Mouse (Mus musculus): Measurements from ENCODE around the gene Ndufs6. TPM values are rescaled to one million over a fixed set of nuclear protein-coding genes. Genes with fewer than 3 reads are reported as not detected.
A peak's percentile ranks its signal among the peaks of the same experiment; 100 is the strongest.

Ndufs6 gene
- total and polyA plus RNA-seq, 3 experiments = 266 to 276 TPM; not detected in 1

DNA sequence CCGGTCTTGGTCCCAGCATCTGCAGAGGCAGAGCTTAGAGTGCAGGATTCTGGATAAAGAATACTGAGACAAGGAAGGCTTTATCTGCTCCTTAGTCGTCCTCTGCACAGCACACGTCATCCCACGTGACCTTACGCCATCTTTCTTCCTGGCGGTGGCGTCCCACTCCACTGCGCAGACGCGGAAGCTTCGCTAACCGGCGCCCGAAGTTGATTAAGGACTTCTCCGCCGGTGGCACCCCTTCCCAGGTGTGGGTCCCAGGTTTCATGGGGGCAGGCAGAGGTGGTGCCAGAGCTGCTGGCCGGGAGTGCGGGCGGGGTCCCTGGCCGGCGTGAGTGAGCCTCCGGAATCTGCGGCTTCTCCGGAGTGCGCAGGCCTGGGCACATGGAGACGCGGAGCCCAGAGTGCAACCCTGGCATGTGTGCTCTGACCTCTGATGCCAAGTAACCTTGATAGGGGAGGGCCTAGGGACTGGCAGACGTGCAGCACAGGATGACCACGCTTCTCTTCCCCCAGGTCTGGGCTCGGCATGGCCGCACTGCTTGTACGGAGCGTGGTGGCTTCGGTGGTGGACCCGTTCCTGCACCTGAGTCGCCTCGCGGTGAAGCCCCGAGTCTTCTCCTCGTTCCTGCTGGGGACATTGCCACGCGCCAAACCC, 2.6 kb upstream of the Ndufs6 start (continued):
- TF ChIP-seq SMC3 (IDR thresholded peaks at IDR 0.05; ENCODE audit: low read depth, low read length) (no peak), MXI1 (IDR thresholded peaks at IDR 0.05; ENCODE audit: low read depth, low read length) (peak; percentile 90), USF2 (IDR thresholded peaks at IDR 0.05; ENCODE audit: borderline replicate concordance in 1 of 2, insufficient read depth in 1 of 2, low read depth in 1 of 2, low read length in 2 of 2) (peak; percentile 70 to 91; a peak in 3 of 4 replicates), POLR2A (IDR thresholded peaks at IDR 0.05; ENCODE audit: control insufficient read depth in 1 of 2, insufficient read depth in 1 of 2, low read depth in 1 of 2, low read length in 2 of 2, poor library complexity in 1 of 2) (peak; percentile 66 to 82; a peak in 3 of 4 replicates), MAZ (IDR thresholded peaks at IDR 0.05; ENCODE audit: low read depth, low read length) (0 out of 2 replicates have a peak, but pooled peaks have one; percentile 21), ZKSCAN1 (IDR thresholded peaks at IDR 0.05; ENCODE audit: low read depth, low read length) (no peak), RCOR1 (IDR thresholded peaks at IDR 0.05; ENCODE audit: low read depth, low read length) (no peak), GATA1 (IDR thresholded peaks at IDR 0.05; ENCODE audit: low read depth, low read length) (peak; percentile 78), CHD1 (IDR thresholded peaks at IDR 0.05; ENCODE audit: low read depth, low read length) (0 out of 2 replicates have a peak, but pooled peaks have one; percentile 48), NRF1 (IDR thresholded peaks at IDR 0.05; ENCODE audit: insufficient read depth, low read depth, low read length, poor library complexity, severe bottlenecking) (peak; percentile 89), MYC (IDR thresholded peaks at IDR 0.05; ENCODE audit: low read depth, low read length) (peak; percentile 88), SIN3A (IDR thresholded peaks at IDR 0.05; ENCODE audit: low read length) (peak; percentile 96), MYB (IDR thresholded peaks at IDR 0.05; ENCODE audit: low read depth, low read length) (peak; percentile 56; the same call in 1 of the 2 replicates), BHLHE40 (IDR thresholded peaks at IDR 0.05; ENCODE audit: borderline replicate concordance, low read depth, low read length) (peak; percentile 79), E2F4 (IDR thresholded peaks at IDR 0.05; ENCODE audit: borderline replicate concordance, low read depth, low read length) (no peak; the same call in 1 of the 2 replicates), RAD21 (IDR thresholded peaks at IDR 0.05; ENCODE audit: low read depth, low read length) (no peak), POLR2AphosphoS5 (IDR thresholded peaks at IDR 0.05; ENCODE audit: borderline replicate concordance, low read depth, low read length) (no peak), MEF2A (IDR thresholded peaks at IDR 0.05; ENCODE audit: extremely low read depth, insufficient replicate concordance, low read depth, low read length, poor library complexity, severe bottlenecking) (no peak), TAL1 (IDR thresholded peaks at IDR 0.05; ENCODE audit: low read length) (no peak), ZNF384 (IDR thresholded peaks at IDR 0.05; ENCODE audit: low read depth, low read length) (peak; percentile 47; the same call in 1 of the 2 replicates), TBP (IDR thresholded peaks at IDR 0.05; ENCODE audit: low read depth, low read length) (peak; percentile 88)

DNA sequence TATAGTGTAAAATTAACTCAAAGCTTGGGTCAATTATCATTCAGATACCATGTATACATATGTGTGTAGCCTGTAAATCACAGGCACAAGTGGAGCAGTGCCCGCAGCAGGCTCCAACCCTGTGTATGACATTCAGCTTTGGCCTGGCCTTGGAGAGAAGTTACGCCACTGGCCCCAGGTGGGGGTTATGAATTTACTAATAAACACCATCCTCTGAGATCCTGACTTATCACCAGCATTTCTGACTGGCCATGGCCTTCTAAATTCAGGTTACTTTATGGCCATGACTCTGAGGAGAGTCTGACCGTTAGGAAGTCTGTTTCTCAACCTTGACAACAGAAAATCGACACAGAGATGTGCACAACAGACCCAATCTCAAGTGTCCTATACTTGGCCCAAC, 4.9 kb downstream of the Ndufs6 start:
- H3K27ac ChIP-seq (ENCODE audit: control insufficient read depth, low read depth, low read length) = no peak overlapping the region
- H3K36me3 ChIP-seq (ENCODE audit: control insufficient read depth in 1 of 2, insufficient read depth in 2 of 2, low read length in 2 of 2) = peaks cover 12% of the 10 kb centered on the region in 2 experiments
- TF ChIP-seq ZKSCAN1 (IDR thresholded peaks at IDR 0.05; ENCODE audit: low read depth, low read length) (no peak), SMC3 (IDR thresholded peaks at IDR 0.05; ENCODE audit: low read depth, low read length) (no peak), NRF1 (IDR thresholded peaks at IDR 0.05; ENCODE audit: insufficient read depth, low read depth, low read length, poor library complexity, severe bottlenecking) (no peak), TBP (IDR thresholded peaks at IDR 0.05; ENCODE audit: low read depth, low read length) (no peak), NELFE (IDR thresholded peaks at IDR 0.05; ENCODE audit: low read depth, low read length) (no peak), TAL1 (IDR thresholded peaks at IDR 0.05; ENCODE audit: low read length) (no peak), ZC3H11A (IDR thresholded peaks at IDR 0.05; ENCODE audit: low read depth, low read length) (no peak), GABPA (IDR thresholded peaks at IDR 0.05; ENCODE audit: low read depth, low read length) (no peak), MAX (IDR thresholded peaks at IDR 0.05; ENCODE audit: low read length) (no peak), E2F4 (IDR thresholded peaks at IDR 0.05; ENCODE audit: borderline replicate concordance, low read depth, low read length) (no peak), ZMIZ1 (IDR thresholded peaks at IDR 0.05; ENCODE audit: low read depth, low read length) (no peak), EP300 (IDR thresholded peaks at IDR 0.05; ENCODE audit: low read depth in 1 of 2, low read length in 2 of 2) (no peak), USF2 (IDR thresholded peaks at IDR 0.05; ENCODE audit: borderline replicate concordance in 1 of 2, insufficient read depth in 1 of 2, low read depth in 1 of 2, low read length in 2 of 2) (no peak), BHLHE40 (IDR thresholded peaks at IDR 0.05; ENCODE audit: borderline replicate concordance, low read depth, low read length) (no peak), POLR2AphosphoS5 (IDR thresholded peaks at IDR 0.05; ENCODE audit: borderline replicate concordance, low read depth, low read length) (no peak), TCF12 (IDR thresholded peaks at IDR 0.05; ENCODE audit: low read depth, low read length) (no peak)
- no peak overlapping the region for H3K4me3 ChIP-seq (ENCODE audit: control insufficient read depth in 1 of 2, insufficient read depth in 1 of 2, low read depth in 2 of 2, low read length in 2 of 2)
- peaks cover 29% of the 10 kb centered on the region for H3K79me2 ChIP-seq (ENCODE audit: control insufficient read depth, insufficient read depth, low read length, poor library complexity)
- DNase-seq (ENCODE audit: low read depth, low spot score) = no peak
- no peak overlapping the region for H3K9ac ChIP-seq (ENCODE audit: control insufficient read depth, low read depth, low read length, poor library complexity, severe bottlenecking)
- H3K4me1 ChIP-seq (ENCODE audit: control insufficient read depth in 1 of 2, insufficient read depth in 2 of 2, low read length in 2 of 2) = peaks cover 0 to 3% of the 10 kb centered on the region in 2 experiments; a peak in 1 of 4 replicates
- H3K9me3 ChIP-seq (replicated peaks; ENCODE audit: insufficient read depth, low read length) = no peaks in the 10 kb centered on the region
- H3K27me3 ChIP-seq (ENCODE audit: control insufficient read depth in 1 of 2, insufficient read depth in 2 of 2, low read length in 2 of 2) = no peaks in the 10 kb centered on the region
